23 mouse cellular contexts compared by ENCODE assay signal in genomic region chr11:88168611-88169010, GRCm38 (mm10). TPM values are rescaled to one million over a fixed set of nuclear protein-coding genes. Genes with fewer than 3 reads are reported as not detected.
DNase-seq lines count a peak whose midpoint lies in the region; ATAC-seq lines count a peak whose summit lies in the region.
"Had no signal": no experiment of that assay in that cellular context is flagged by ENCODE, and none has a peak within 500 bp of the region (broad histone marks: within the 10 kb centered on the region; RNA-seq: fewer than 3 reads in every experiment).

No protein-coding gene starts in this region.

- H3K4me3 ChIP-seq in hindbrain, embryonic 10.5 days: no peak overlapping the region
- no peak overlapping the region for H3K4me3 ChIP-seq in hindbrain, embryonic 12.5 days
- H3K4me3 ChIP-seq in neural tube, embryonic 13.5 days: no peak overlapping the region
- no peak overlapping the region for H3K4me3 ChIP-seq in neural tube, embryonic 15.5 days (replicated peaks)
- H3K4me3 ChIP-seq in hindbrain, embryonic 14.5 days (replicated peaks; ENCODE audit: low read length): no peak overlapping the region
- H3K4me3 ChIP-seq: intestine, embryonic 15.5 days; myocyte had no signal

- H3K9ac ChIP-seq in hindbrain, embryonic 12.5 days: no peak overlapping the region
- H3K9ac ChIP-seq in neural tube, embryonic 13.5 days: no peak overlapping the region
- no peak overlapping the region for H3K9ac ChIP-seq in neural tube, embryonic 15.5 days (replicated peaks)
- H3K9ac ChIP-seq in hindbrain, embryonic 14.5 days: no peak overlapping the region

- H3K36me3 ChIP-seq in hindbrain, embryonic 10.5 days: peaks cover 19% of the 10 kb centered on the region; the same call in 1 of the 2 replicates
- no peaks in the 10 kb centered on the region for H3K36me3 ChIP-seq in hindbrain, embryonic 12.5 days
- H3K36me3 ChIP-seq in neural tube, embryonic 13.5 days: no peaks in the 10 kb centered on the region; the same call in 1 of the 2 replicates
- H3K36me3 ChIP-seq in neural tube, embryonic 15.5 days: peaks cover 3% of the 10 kb centered on the region; the same call in 1 of the 2 replicates
- H3K36me3 ChIP-seq in hindbrain, embryonic 14.5 days (replicated peaks; ENCODE audit: control insufficient read depth, insufficient read depth): no peaks in the 10 kb centered on the region
- H3K36me3 ChIP-seq: intestine, embryonic 15.5 days had no signal

- H3K4me2 ChIP-seq in hindbrain, embryonic 12.5 days (replicated peaks): no peak overlapping the region
- H3K4me2 ChIP-seq in neural tube, embryonic 13.5 days: no peak overlapping the region
- no peak overlapping the region for H3K4me2 ChIP-seq in neural tube, embryonic 15.5 days
- H3K4me2 ChIP-seq in hindbrain, embryonic 14.5 days (replicated peaks): no peak overlapping the region
- H3K4me2 ChIP-seq: intestine, embryonic 15.5 days had no signal

- peak overlapping the region; percentile 59 for H3K27ac ChIP-seq in hindbrain, embryonic 10.5 days
- H3K27ac ChIP-seq in hindbrain, embryonic 12.5 days: no peak overlapping the region
- H3K27ac ChIP-seq in neural tube, embryonic 13.5 days (replicated peaks): 0 out of 2 replicates have a peak overlapping the region, but pooled peaks have one; percentile 9
- no peak overlapping the region for H3K27ac ChIP-seq in neural tube, embryonic 15.5 days (replicated peaks)
- no peak overlapping the region for H3K27ac ChIP-seq in hindbrain, embryonic 14.5 days
- H3K27ac ChIP-seq: intestine, embryonic 15.5 days; limb, embryonic 10.5 days; stomach, postnatal 0 days had no signal

- no peaks in the 10 kb centered on the region for H3K9me3 ChIP-seq in hindbrain, embryonic 10.5 days
- H3K9me3 ChIP-seq in hindbrain, embryonic 12.5 days (replicated peaks): no peaks in the 10 kb centered on the region
- no peaks in the 10 kb centered on the region for H3K9me3 ChIP-seq in neural tube, embryonic 13.5 days
- H3K9me3 ChIP-seq in neural tube, embryonic 15.5 days (replicated peaks): no peaks in the 10 kb centered on the region
- no peaks in the 10 kb centered on the region for H3K9me3 ChIP-seq in hindbrain, embryonic 14.5 days (ENCODE audit: control insufficient read depth, low read length)
- H3K9me3 ChIP-seq: intestine, embryonic 15.5 days; limb, embryonic 10.5 days had no signal

- ATAC-seq in hindbrain, embryonic 12.5 days (ENCODE audit: low FRiP score): no peak
- ATAC-seq in neural tube, embryonic 13.5 days (ENCODE audit: low read depth): no peak
- ATAC-seq in neural tube, embryonic 15.5 days (ENCODE audit: low FRiP score): no peak
- ATAC-seq in hindbrain, embryonic 14.5 days (ENCODE audit: low FRiP score): 0 out of 2 replicates have a peak, but pooled peaks have one; percentile 21
- ATAC-seq: CD4-positive, CD25-positive, alpha-beta regulatory T cell, adult 4 months; intestine, embryonic 15.5 days had no signal

- 34% methylated on average over 3 of the region's 3 CpGs for WGBS in hindbrain, embryonic 10.5 days
- 29% methylated on average over 3 of the region's 3 CpGs for whole genome bisulfite sequencing in hindbrain, embryonic 12.5 days
- 26% methylated on average over 3 of the region's 3 CpGs for WGBS in neural tube, embryonic 13.5 days
- WGBS in neural tube, embryonic 15.5 days: 24% methylated on average over 3 of the region's 3 CpGs
- 15% methylated on average over 3 of the region's 3 CpGs for whole genome bisulfite sequencing in hindbrain, embryonic 14.5 days

- peak; percentile 47 for DNase-seq in embryo, embryonic 10.5 days (ENCODE audit: low spot score)
- DNase-seq in embryo, embryonic 9.5 days (ENCODE audit: extremely low spot score): no peak
- DNase-seq in hindbrain, embryonic 10.5 days (ENCODE audit: low spot score): no peak
- no peak for DNase-seq in hindbrain, embryonic 14.5 days (ENCODE audit: low spot score)
- DNase-seq in gastrocnemius, adult 18-20 months (ENCODE audit: low spot score): no peak
- DNase-seq: adrenal gland, postnatal 36 days; cerebellum, adult 18-20 months; cerebellum, postnatal 25 days; gastrocnemius, postnatal 36 days; heart, postnatal 4 days; kidney, postnatal 36 days; layer of hippocampus, adult 9-11 months; lung, adult 18-20 months; lung, postnatal 14 days; right cerebral cortex, adult 18-20 months had no signal

- peaks cover 40% of the 10 kb centered on the region for H3K27me3 ChIP-seq in hindbrain, embryonic 10.5 days (ENCODE audit: insufficient read depth, poor library complexity, severe bottlenecking)
- H3K27me3 ChIP-seq in hindbrain, embryonic 12.5 days: peaks cover 12% of the 10 kb centered on the region
- H3K27me3 ChIP-seq in neural tube, embryonic 13.5 days: peaks cover 12% of the 10 kb centered on the region
- H3K27me3 ChIP-seq in neural tube, embryonic 15.5 days (replicated peaks): no peaks in the 10 kb centered on the region
- no peaks in the 10 kb centered on the region for H3K27me3 ChIP-seq in hindbrain, embryonic 14.5 days (ENCODE audit: control insufficient read depth, insufficient read depth, low read length)

- H3K4me1 ChIP-seq in hindbrain, embryonic 10.5 days (replicated peaks): peaks cover 86% of the 10 kb centered on the region
- peaks cover 56% of the 10 kb centered on the region for H3K4me1 ChIP-seq in hindbrain, embryonic 12.5 days
- peaks cover 68% of the 10 kb centered on the region for H3K4me1 ChIP-seq in neural tube, embryonic 13.5 days (replicated peaks)
- H3K4me1 ChIP-seq in neural tube, embryonic 15.5 days: peaks cover 49% of the 10 kb centered on the region
- H3K4me1 ChIP-seq in hindbrain, embryonic 14.5 days (replicated peaks; ENCODE audit: control insufficient read depth, insufficient read depth, low read length): peaks cover 28% of the 10 kb centered on the region

RNA-seq across cellular contexts. Expression of gene Mrps23, which starts 35.6 kb away (rescaled TPM):
- polyA plus RNA-seq in hindbrain, embryonic 10.5 days (2016; fragmentation: Nextera tagmentation; extraction: Ambion mirVana): 72.2 and 74.1 TPM in 2 replicates
- polyA plus RNA-seq in hindbrain, embryonic 12.5 days (2016; fragmentation: Nextera tagmentation; extraction: Ambion mirVana): 57.4 and 66.8 TPM in 2 replicates
- 64.2 and 69.4 TPM in 2 replicates for polyA plus RNA-seq in neural tube, embryonic 13.5 days (2015; fragmentation: Nextera tagmentation; extraction: Ambion mirVana)
- 64.9 and 66.2 TPM in 2 replicates for polyA plus RNA-seq in neural tube, embryonic 15.5 days (2015; fragmentation: Nextera tagmentation; extraction: Ambion mirVana)
- 67.8 and 68.7 TPM in 2 replicates for polyA plus RNA-seq in hindbrain, embryonic 14.5 days (2014; fragmentation: Nextera tagmentation; extraction: Ambion mirVana)
- total RNA-seq in gastrocnemius, adult 18-20 months (2021): 100 to 1,000 TPM; 147 to 169 TPM

Comparison
In these comparisons a context has a peak if more than half of its experiments do, and no peak if none do; other contexts are left out.
1. H3K27ac ChIP-seq: peak in hindbrain, embryonic 10.5 days (single experiment) and neural tube, embryonic 13.5 days (single experiment); none in hindbrain, embryonic 12.5 days (single experiment), neural tube, embryonic 15.5 days (single experiment) and hindbrain, embryonic 14.5 days (single experiment).